Mouse (Mus musculus) erythroblast, embryonic 14.5 days (primary cell): ENCODE measurements around the gene Ephx1. TPM values are rescaled to one million over a fixed set of nuclear protein-coding genes. Genes with fewer than 3 reads are reported as not detected.

ENCODE experiments used
- H3K27me3 ChIP-seq: 2 replicates; pipeline ENCODE4 v1.6.1; 2012; ENCODE audit warnings: inconsistent platforms; ENCODE audit not compliant: control insufficient read depth
- H3K36me3 ChIP-seq: 2 replicates; pipeline ENCODE4 v1.6.1; 2012; ENCODE audit warnings: mild to moderate bottlenecking, inconsistent platforms; ENCODE audit not compliant: control insufficient read depth
- H3K4me1 ChIP-seq: 2 replicates; pipeline ENCODE4 v1.6.1; 2012; ENCODE audit warnings: inconsistent platforms; ENCODE audit not compliant: control insufficient read depth
- H3K4me3 ChIP-seq: replicated peaks from 2 replicates; pipeline ENCODE3; 2012; ENCODE audit warnings: moderate library complexity, mild to moderate bottlenecking, inconsistent platforms
- H3K9me3 ChIP-seq: 2 replicates; pipeline ENCODE4 v1.6.1; 2012; ENCODE audit warnings: low read length, inconsistent platforms, mixed read lengths; ENCODE audit not compliant: control insufficient read depth
- GATA1 ChIP-seq: IDR thresholded peaks from 2 replicates; pipeline ENCODE4 v1.6.1; 2012; ENCODE audit warnings: low read length, inconsistent platforms, mixed read lengths
- TAL1 ChIP-seq: IDR thresholded peaks from 3 replicates; pipeline ENCODE4 v1.6.1; 2012; ENCODE audit warnings: low read length, inconsistent platforms, mixed read lengths
- polyA plus RNA-seq: library from polyadenylated mRNA; stranded (reverse); fragments of >175 nt; gene quantifications from 2 replicates; pipeline ENCODE4 v1.2.3, GENCODE M21; 2012

The Ephx1 gene
- polyA plus RNA-seq, 1 experiment = not detected

- TF ChIP-seq TAL1 (no peak), GATA1 (no peak)
- no peaks in the 10 kb centered on the region for H3K36me3 ChIP-seq
- peaks cover 55% of the 10 kb centered on the region for H3K27me3 ChIP-seq
- H3K4me1 ChIP-seq = peaks cover 11% of the 10 kb centered on the region
- no peak overlapping the region for H3K4me3 ChIP-seq
- H3K9me3 ChIP-seq = no peaks in the 10 kb centered on the region
Measured at GRCm38 (mm10) chr1:181016045-181016444, 4.7 kb downstream of the Ephx1 start.

- TF ChIP-seq GATA1 (no peak), TAL1 (no peak)
- Histone ChIP-seq H3K36me3 (no peaks in the 10 kb centered on the region), H3K9me3 (no peaks in the 10 kb centered on the region), H3K27me3 (peaks cover 55% of the 10 kb centered on the region), H3K4me3 (no peak overlapping the region), H3K4me1 (peaks cover 11% of the 10 kb centered on the region)
Measured at GRCm38 (mm10) chr1:181015558-181015957, 5.1 kb downstream of the Ephx1 start.

GRCm38 (mm10) chr1:181014731-181015500 lies 5.8 kb downstream of the Ephx1 start:
- Histone ChIP-seq H3K36me3 (no peaks in the 10 kb centered on the region), H3K27me3 (peaks cover 55% of the 10 kb centered on the region), H3K9me3 (no peaks in the 10 kb centered on the region), H3K4me3 (no peak overlapping the region), H3K4me1 (peaks cover 11% of the 10 kb centered on the region)
- TF ChIP-seq GATA1 (no peak), TAL1 (no peak)

GRCm38 (mm10) chr1:181013446-181013845 lies 7.3 kb downstream of the Ephx1 start:
- Histone ChIP-seq H3K4me1 (peaks cover 12% of the 10 kb centered on the region), H3K4me3 (no peak overlapping the region), H3K27me3 (peaks cover 52% of the 10 kb centered on the region), H3K9me3 (no peaks in the 10 kb centered on the region), H3K36me3 (no peaks in the 10 kb centered on the region)
- no peak for TF ChIP-seq TAL1
- TF ChIP-seq GATA1 = no peak

- TF ChIP-seq TAL1 (no peak), GATA1 (no peak)
- Histone ChIP-seq H3K27me3 (peaks cover 42% of the 10 kb centered on the region), H3K36me3 (no peaks in the 10 kb centered on the region), H3K4me1 (peaks cover 10% of the 10 kb centered on the region), H3K4me3 (no peak overlapping the region), H3K9me3 (no peaks in the 10 kb centered on the region)
Measured at GRCm38 (mm10) chr1:181012416-181012815, 8.3 kb downstream of the Ephx1 start.

- no peaks in the 10 kb centered on the region for H3K9me3 ChIP-seq
- no peak overlapping the region for H3K4me3 ChIP-seq
- H3K36me3 ChIP-seq = no peaks in the 10 kb centered on the region
- TF ChIP-seq GATA1 (no peak), TAL1 (no peak)
- H3K4me1 ChIP-seq = peaks cover 3% of the 10 kb centered on the region
- peaks cover 35% of the 10 kb centered on the region for H3K27me3 ChIP-seq
Measured at GRCm38 (mm10) chr1:181011601-181012000, 9.1 kb downstream of the Ephx1 start.

- H3K27me3 ChIP-seq = peaks cover 23% of the 10 kb centered on the region
- peaks cover 1% of the 10 kb centered on the region; the same call in 1 of the 2 replicates for H3K4me1 ChIP-seq
- TF ChIP-seq GATA1 (no peak), TAL1 (no peak)
- H3K4me3 ChIP-seq = no peak overlapping the region
- no peaks in the 10 kb centered on the region for H3K36me3 ChIP-seq
- no peaks in the 10 kb centered on the region for H3K9me3 ChIP-seq
Measured at GRCm38 (mm10) chr1:181010171-181010932, 10.4 kb downstream of the Ephx1 start.

- Histone ChIP-seq H3K27me3 (peaks cover 17% of the 10 kb centered on the region), H3K4me3 (no peak overlapping the region), H3K36me3 (no peaks in the 10 kb centered on the region), H3K4me1 (peaks cover 1% of the 10 kb centered on the region; the same call in 1 of the 2 replicates), H3K9me3 (no peaks in the 10 kb centered on the region)
- no peak for TF ChIP-seq TAL1
- no peak for TF ChIP-seq GATA1
Measured at GRCm38 (mm10) chr1:181009754-181010153, 10.9 kb downstream of the Ephx1 start.

- H3K27me3 ChIP-seq = peaks cover 11% of the 10 kb centered on the region
- TF ChIP-seq GATA1 (no peak), TAL1 (no peak)
- no peak overlapping the region for H3K4me3 ChIP-seq
- H3K4me1 ChIP-seq = peaks cover 1% of the 10 kb centered on the region; the same call in 1 of the 2 replicates
- no peaks in the 10 kb centered on the region for H3K36me3 ChIP-seq
- H3K9me3 ChIP-seq = no peaks in the 10 kb centered on the region
Measured at GRCm38 (mm10) chr1:181009011-181009590, 11.6 kb downstream of the Ephx1 start.
